Mouse (Mus musculus) ES-Bruce4 (cell line): Measurements from ENCODE around the gene Il23r.

Experiments
- CTCF ChIP-seq: IDR thresholded peaks from one replicate; pipeline ENCODE4 v1.8.1; 2011; ENCODE audit warnings: low read depth, low read length
- POLR2A ChIP-seq: IDR thresholded peaks from one replicate; pipeline ENCODE4 v1.8.1; 2011; ENCODE audit warnings: low read length; ENCODE audit not compliant: insufficient read depth

DNA sequence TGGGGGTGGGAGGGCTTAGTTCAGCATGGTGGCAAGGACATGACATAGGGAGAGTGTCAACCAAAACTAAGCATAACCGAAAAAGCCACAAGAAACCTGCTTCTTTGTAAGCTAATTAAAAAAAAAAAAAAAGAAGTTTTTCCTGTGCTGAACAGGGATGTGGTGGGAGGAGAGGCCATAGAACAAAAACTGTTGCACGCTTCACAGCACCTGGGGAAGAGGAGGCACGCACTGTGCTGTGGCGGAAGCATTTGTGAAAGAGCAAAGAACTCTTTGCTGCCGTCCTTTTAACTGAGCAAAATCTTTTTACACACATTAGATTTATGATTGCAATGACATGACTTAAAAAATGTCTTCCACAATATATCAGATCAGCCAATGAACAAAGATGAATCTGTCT, 69.9 kb downstream of the Il23r start:
- TF ChIP-seq POLR2A (no peak), CTCF (no peak)
